Mouse (Mus musculus) megakaryocyte, embryonic 14.5 days (primary cell): Measurements from ENCODE around the gene Ccdc167. TPM values are rescaled to one million over a fixed set of nuclear protein-coding genes. Genes with fewer than 3 reads are reported as not detected.
"Not testable (repeated sequence)": the region's sequence is repeated elsewhere in the genome, so short reads cannot be mapped to it uniquely, and the experiment has no call there.

Source experiments
- H3K27me3 ChIP-seq: replicated peaks from 2 replicates; pipeline ENCODE3; 2012; ENCODE audit warnings: inconsistent platforms
- H3K36me3 ChIP-seq: replicated peaks from 2 replicates; pipeline ENCODE3; 2012; ENCODE audit warnings: low read length, inconsistent platforms, mixed read lengths
- H3K4me1 ChIP-seq: 2 replicates; pipeline ENCODE4 v1.6.1; 2012; ENCODE audit warnings: inconsistent platforms
- H3K4me3 ChIP-seq: replicated peaks from 2 replicates; pipeline ENCODE3; 2012; ENCODE audit warnings: moderate library complexity, mild to moderate bottlenecking, inconsistent platforms
- H3K9me3 ChIP-seq: 2 replicates; pipeline ENCODE4 v1.6.1; 2012; ENCODE audit warnings: inconsistent platforms
- FLI1 ChIP-seq: IDR thresholded peaks from 2 replicates; pipeline ENCODE4 v1.6.1; 2012; ENCODE audit warnings: low read length, inconsistent platforms, mixed read lengths
- GATA1 ChIP-seq: IDR thresholded peaks from 3 replicates; pipeline ENCODE4 v1.6.1; 2012; ENCODE audit warnings: mixed read lengths, low read length, inconsistent platforms, borderline replicate concordance
- polyA plus RNA-seq: library from polyadenylated mRNA; stranded (reverse); fragments of >175 nt; gene quantifications from 2 replicates; pipeline ENCODE4 v1.2.3, GENCODE M21; 2012; ENCODE audit warnings: low replicate concordance; ENCODE audit not compliant: insufficient read depth

The Ccdc167 gene
- polyA plus RNA-seq, 1 experiment, result 9.1 TPM

GRCm38 (mm10) chr17:29720755-29721365 lies 4.0 kb upstream of the Ccdc167 start:
- no peak for TF ChIP-seq FLI1
- no peak for TF ChIP-seq GATA1
- Histone ChIP-seq H3K27me3 (peaks cover 24% of the 10 kb centered on the region), H3K4me1 (peaks cover 14% of the 10 kb centered on the region), H3K9me3 (peaks cover 8% of the 10 kb centered on the region), H3K4me3 (no peak overlapping the region), H3K36me3 (no peaks in the 10 kb centered on the region)

- Histone ChIP-seq H3K4me3 (no peak overlapping the region), H3K4me1 (peaks cover 20% of the 10 kb centered on the region), H3K27me3 (peaks cover 19% of the 10 kb centered on the region), H3K9me3 (peaks cover 8% of the 10 kb centered on the region), H3K36me3 (peaks cover 2% of the 10 kb centered on the region)
- TF ChIP-seq FLI1 (no peak), GATA1 (no peak)
Measured at GRCm38 (mm10) chr17:29719628-29720575, 3.1 kb upstream of the Ccdc167 start.

- H3K27me3 ChIP-seq, result peaks cover 14% of the 10 kb centered on the region
- peaks cover 8% of the 10 kb centered on the region for H3K9me3 ChIP-seq
- no peak overlapping the region for H3K4me3 ChIP-seq
- peaks cover 20% of the 10 kb centered on the region for H3K4me1 ChIP-seq
- peaks cover 11% of the 10 kb centered on the region for H3K36me3 ChIP-seq
- TF ChIP-seq GATA1, result no peak
- no peak for TF ChIP-seq FLI1
Measured at GRCm38 (mm10) chr17:29718660-29719059, 1.8 kb upstream of the Ccdc167 start.

GRCm38 (mm10) chr17:29713734-29714133 lies 3.1 kb downstream of the Ccdc167 start:
- Histone ChIP-seq H3K4me1 (peaks cover 49% of the 10 kb centered on the region), H3K36me3 (peaks cover 44% of the 10 kb centered on the region)
- H3K4me3 ChIP-seq, H3K27me3 ChIP-seq, H3K9me3 ChIP-seq: not testable (repeated sequence)

GRCm38 (mm10) chr17:29712565-29712964 lies 4.3 kb downstream of the Ccdc167 start:
- no peaks in the 10 kb centered on the region for H3K9me3 ChIP-seq
- H3K4me3 ChIP-seq, result no peak overlapping the region
- peaks cover 60% of the 10 kb centered on the region for H3K4me1 ChIP-seq
- H3K27me3 ChIP-seq, result no peaks in the 10 kb centered on the region
- H3K36me3 ChIP-seq, result peaks cover 52% of the 10 kb centered on the region
- TF ChIP-seq GATA1, result no peak
- TF ChIP-seq FLI1, result no peak

GRCm38 (mm10) chr17:29711745-29712431 lies 5.0 kb downstream of the Ccdc167 start:
- no peak for TF ChIP-seq FLI1
- TF ChIP-seq GATA1, result no peak
- H3K27me3 ChIP-seq, result no peaks in the 10 kb centered on the region
- H3K9me3 ChIP-seq, result no peaks in the 10 kb centered on the region
- peaks cover 59% of the 10 kb centered on the region for H3K36me3 ChIP-seq
- H3K4me3 ChIP-seq, result no peak overlapping the region
- H3K4me1 ChIP-seq, result peaks cover 58% of the 10 kb centered on the region

GRCm38 (mm10) chr17:29711076-29711744 lies 5.6 kb downstream of the Ccdc167 start:
- Histone ChIP-seq H3K4me3 (no peak overlapping the region), H3K9me3 (no peaks in the 10 kb centered on the region), H3K27me3 (no peaks in the 10 kb centered on the region), H3K4me1 (peaks cover 52% of the 10 kb centered on the region), H3K36me3 (peaks cover 65% of the 10 kb centered on the region)
- TF ChIP-seq FLI1 (no peak), GATA1 (no peak)

GRCm38 (mm10) chr17:29710562-29711044 lies 6.2 kb downstream of the Ccdc167 start:
- peaks cover 46% of the 10 kb centered on the region for H3K4me1 ChIP-seq
- H3K36me3 ChIP-seq, result peaks cover 72% of the 10 kb centered on the region
- H3K9me3 ChIP-seq, result no peaks in the 10 kb centered on the region

GRCm38 (mm10) chr17:29708783-29709182 lies 8.1 kb downstream of the Ccdc167 start:
- no peak overlapping the region for H3K4me3 ChIP-seq
- peaks cover 79% of the 10 kb centered on the region for H3K36me3 ChIP-seq
- peaks cover 57% of the 10 kb centered on the region for H3K4me1 ChIP-seq

More at GRCm38 (mm10) chr17:29710562-29711044, 6.2 kb downstream of the Ccdc167 start:
- Histone ChIP-seq H3K27me3 (no peaks in the 10 kb centered on the region), H3K4me3 (no peak overlapping the region)
- TF ChIP-seq GATA1 (no peak), FLI1 (no peak)

More at GRCm38 (mm10) chr17:29708783-29709182, 8.1 kb downstream of the Ccdc167 start:
- Histone ChIP-seq H3K27me3 (no peaks in the 10 kb centered on the region), H3K9me3 (no peaks in the 10 kb centered on the region)
- TF ChIP-seq GATA1, result no peak
- no peak for TF ChIP-seq FLI1
